Mouse (Mus musculus) urinary bladder, adult 18-20 months (tissue): Measurements from ENCODE around the gene Hist2h2aa1.
A peak's percentile ranks its signal among the peaks of the same experiment; 100 is the strongest.
"Not testable (repeated sequence)": the region's sequence is repeated elsewhere in the genome, so short reads cannot be mapped to it uniquely, and the experiment has no call there.

ENCODE experiments used
- DNase-seq, 2 experiments: peaks; one replicate each; pipeline ENCODE4 v3.0.0; 2022; ENCODE audit warnings: low spot score in 2 of 2, mixed read lengths in 2 of 2

Gene Hist2h2aa1

GRCm38 (mm10) chr3:96277800-96278624 lies 32.7 kb downstream of the Hist2h2aa1 start:
- peak; percentile 70 to 79 for DNase-seq

GRCm38 (mm10) chr3:96280660-96281059 lies 35.4 kb downstream of the Hist2h2aa1 start:
- no peak for DNase-seq

- no peak for DNase-seq
Observed at GRCm38 (mm10) chr3:96284457-96284856, 39.2 kb downstream of the Hist2h2aa1 start.

- DNase-seq = not testable (repeated sequence)
Observed at GRCm38 (mm10) chr3:96287334-96287733, 42.0 kb downstream of the Hist2h2aa1 start.

GRCm38 (mm10) chr3:96289201-96289600 lies 43.9 kb downstream of the Hist2h2aa1 start:
- no peak for DNase-seq

GRCm38 (mm10) chr3:96290727-96291126 lies 45.4 kb downstream of the Hist2h2aa1 start:
- DNase-seq = not testable (repeated sequence)

GRCm38 (mm10) chr3:96292641-96293040 lies 47.3 kb downstream of the Hist2h2aa1 start:
- DNase-seq = no peak

- no peak for DNase-seq
Observed at GRCm38 (mm10) chr3:96293368-96293767, 48.1 kb downstream of the Hist2h2aa1 start.

GRCm38 (mm10) chr3:96293787-96294186 lies 48.5 kb downstream of the Hist2h2aa1 start, which contains the start of gene Fcgr1:
Fcgr1 (minus strand) TSS chr3:96293969.
- no peak for DNase-seq
